Comparison of ENCODE assay signal across 12 mouse cellular contexts in genomic region chr17:74869556-74869955, GRCm38 (mm10).
A peak's percentile ranks its signal among the peaks of the same experiment; 100 is the strongest.
DNase-seq lines count a peak whose midpoint lies in the region; ATAC-seq and TF ChIP-seq lines count a peak whose summit lies in the region.
"Had no signal": no experiment of that assay in that cellular context is flagged by ENCODE, and none has a peak within 500 bp of the region (broad histone marks: within the 10 kb centered on the region; RNA-seq: fewer than 3 reads in every experiment).

No protein-coding gene starts in this region.

- H3K4me3 ChIP-seq in heart, embryonic 15.5 days: no peak overlapping the region
- no peak overlapping the region for H3K4me3 ChIP-seq in C2C12 (ENCODE audit: insufficient read depth, poor library complexity, severe bottlenecking)
- H3K4me3 ChIP-seq in limb, embryonic 14.5 days (replicated peaks; ENCODE audit: low read length): no peak overlapping the region
- H3K4me3 ChIP-seq in hindbrain, embryonic 16.5 days (ENCODE audit: low read length): no peak overlapping the region
- H3K4me3 ChIP-seq: erythroblast, embryonic 14.5 days; hindbrain, embryonic 10.5 days had no signal

- H3ac ChIP-seq in C2C12 (ENCODE audit: control insufficient read depth, insufficient read length, low read depth): no peak overlapping the region

- no peaks in the 10 kb centered on the region for H3K79me3 ChIP-seq in C2C12 (ENCODE audit: low read depth)

- no peaks in the 10 kb centered on the region for H3K36me3 ChIP-seq in heart, embryonic 15.5 days
- no peaks in the 10 kb centered on the region for H3K36me3 ChIP-seq in C2C12 (ENCODE audit: control insufficient read depth, insufficient read depth)
- H3K36me3 ChIP-seq in limb, embryonic 14.5 days (ENCODE audit: control insufficient read depth, insufficient read depth, low read length): no peaks in the 10 kb centered on the region
- H3K36me3 ChIP-seq in hindbrain, embryonic 16.5 days (ENCODE audit: control insufficient read depth, insufficient read depth, low read length): no peaks in the 10 kb centered on the region
- H3K36me3 ChIP-seq: hindbrain, embryonic 10.5 days had no signal

- 36% methylated on average over 8 of the region's 8 CpGs for WGBS in heart, embryonic 15.5 days
- WGBS in limb, embryonic 14.5 days: 39% methylated on average over 8 of the region's 8 CpGs
- 57% methylated on average over 8 of the region's 8 CpGs for WGBS in hindbrain, embryonic 16.5 days

- no peak for DNase-seq in heart, adult 9 months (ENCODE audit: low spot score in 2 of 2)
- peak; percentile 33 for DNase-seq in R1 (ENCODE audit: low read depth, low spot score)
- DNase-seq in limb, embryonic 14.5 days (ENCODE audit: low spot score): no peak
- DNase-seq in urinary bladder, postnatal 36 days (ENCODE audit: low spot score in 2 of 2): no peak
- DNase-seq: cerebellum, adult 2 months; thymus, postnatal 4 days had no signal

- no peaks in the 10 kb centered on the region for H3K27me3 ChIP-seq in heart, embryonic 15.5 days
- H3K27me3 ChIP-seq in C2C12 (ENCODE audit: control insufficient read depth, insufficient read depth, insufficient read length): no peaks in the 10 kb centered on the region
- H3K27me3 ChIP-seq in limb, embryonic 14.5 days (ENCODE audit: control insufficient read depth, insufficient read depth, low read length): no peaks in the 10 kb centered on the region
- H3K27me3 ChIP-seq in hindbrain, embryonic 16.5 days (replicated peaks; ENCODE audit: control insufficient read depth, insufficient read depth, low read length): no peaks in the 10 kb centered on the region

- TF ChIP-seq CTCF in C2C12 (IDR thresholded peaks at IDR 0.05; ENCODE audit: control insufficient read depth, insufficient read depth, insufficient read length): no peak

- TF ChIP-seq POLR2A in limb, embryonic 14.5 days (IDR thresholded peaks at IDR 0.05; ENCODE audit: borderline replicate concordance, extremely low read depth, insufficient read depth, insufficient read length): no peak

- no peak overlapping the region for H3K9ac ChIP-seq in heart, embryonic 15.5 days
- no peak overlapping the region for H3K9ac ChIP-seq in limb, embryonic 14.5 days (ENCODE audit: low read depth, low read length, severe bottlenecking)
- H3K9ac ChIP-seq in hindbrain, embryonic 16.5 days (ENCODE audit: low read depth, low read length): no peak overlapping the region

- no peak for ATAC-seq in heart, embryonic 15.5 days (replicated peaks; ENCODE audit: insufficient number of reproducible peaks, insufficient read depth, low FRiP score, low read depth)
- no peak for ATAC-seq in limb, embryonic 14.5 days (ENCODE audit: low FRiP score, low read depth)
- ATAC-seq in hindbrain, embryonic 16.5 days: no peak

- no peaks in the 10 kb centered on the region for H3K9me3 ChIP-seq in heart, embryonic 15.5 days (replicated peaks)
- no peaks in the 10 kb centered on the region for H3K9me3 ChIP-seq in limb, embryonic 14.5 days (ENCODE audit: control insufficient read depth, low read length)
- no peaks in the 10 kb centered on the region for H3K9me3 ChIP-seq in hindbrain, embryonic 16.5 days (ENCODE audit: control insufficient read depth, low read length)
- H3K9me3 ChIP-seq: hindbrain, embryonic 10.5 days had no signal

- peak overlapping the region; percentile 76 for H3K27ac ChIP-seq in heart, embryonic 15.5 days
- 0 out of 2 replicates have a peak overlapping the region, but pooled peaks have one; percentile 22 for H3K27ac ChIP-seq in limb, embryonic 14.5 days (replicated peaks; ENCODE audit: low read depth, low read length)
- no peak overlapping the region for H3K27ac ChIP-seq in hindbrain, embryonic 16.5 days (ENCODE audit: low read depth, low read length)
- H3K27ac ChIP-seq: hindbrain, embryonic 10.5 days; macrophage had no signal

- H3K4me2 ChIP-seq in heart, embryonic 15.5 days: no peak overlapping the region
- no peak overlapping the region for H3K4me2 ChIP-seq in limb, embryonic 14.5 days (replicated peaks; ENCODE audit: low read depth, low read length, severe bottlenecking)
- no peak overlapping the region for H3K4me2 ChIP-seq in hindbrain, embryonic 16.5 days (ENCODE audit: low read length)

- no peaks in the 10 kb centered on the region for H3K79me2 ChIP-seq in C2C12 (ENCODE audit: control insufficient read depth, insufficient read depth)

- peaks cover 63% of the 10 kb centered on the region for H3K4me1 ChIP-seq in heart, embryonic 15.5 days (replicated peaks)
- H3K4me1 ChIP-seq in limb, embryonic 14.5 days (ENCODE audit: control insufficient read depth, insufficient read depth, low read length): peaks cover 59% of the 10 kb centered on the region
- peaks cover 11% of the 10 kb centered on the region for H3K4me1 ChIP-seq in hindbrain, embryonic 16.5 days (ENCODE audit: control insufficient read depth, insufficient read depth, low read depth, low read length)

TF ChIP-seq in C2C12, 6 proteins besides CTCF, POLR2A, EP300 and RAD21:
- TF ChIP-seq MYOG (IDR thresholded peaks at IDR 0.05; ENCODE audit: control insufficient read depth, extremely low read depth, insufficient read length) (no peak), CEBPB (IDR thresholded peaks at IDR 0.05; ENCODE audit: low read depth) (no peak), USF1 (IDR thresholded peaks at IDR 0.05; ENCODE audit: low read depth) (no peak), MYOD1 (IDR thresholded peaks at IDR 0.05; ENCODE audit: control insufficient read depth, insufficient read length, low read depth) (no peak), FOSL1 (IDR thresholded peaks at IDR 0.05; ENCODE audit: insufficient read depth, low read length, poor library complexity, severe bottlenecking) (peak; percentile 65), MAX (IDR thresholded peaks at IDR 0.05) (peak; percentile 53)
